Mouse (Mus musculus) thymus, postnatal 10 days (tissue): ENCODE measurements around the gene Thbd.

Experiments used
- DNase-seq, 2 experiments: peaks; one replicate each; pipeline ENCODE4 v3.0.0; 2021; ENCODE audit warnings: low spot score in 2 of 2

Gene Thbd

DNA sequence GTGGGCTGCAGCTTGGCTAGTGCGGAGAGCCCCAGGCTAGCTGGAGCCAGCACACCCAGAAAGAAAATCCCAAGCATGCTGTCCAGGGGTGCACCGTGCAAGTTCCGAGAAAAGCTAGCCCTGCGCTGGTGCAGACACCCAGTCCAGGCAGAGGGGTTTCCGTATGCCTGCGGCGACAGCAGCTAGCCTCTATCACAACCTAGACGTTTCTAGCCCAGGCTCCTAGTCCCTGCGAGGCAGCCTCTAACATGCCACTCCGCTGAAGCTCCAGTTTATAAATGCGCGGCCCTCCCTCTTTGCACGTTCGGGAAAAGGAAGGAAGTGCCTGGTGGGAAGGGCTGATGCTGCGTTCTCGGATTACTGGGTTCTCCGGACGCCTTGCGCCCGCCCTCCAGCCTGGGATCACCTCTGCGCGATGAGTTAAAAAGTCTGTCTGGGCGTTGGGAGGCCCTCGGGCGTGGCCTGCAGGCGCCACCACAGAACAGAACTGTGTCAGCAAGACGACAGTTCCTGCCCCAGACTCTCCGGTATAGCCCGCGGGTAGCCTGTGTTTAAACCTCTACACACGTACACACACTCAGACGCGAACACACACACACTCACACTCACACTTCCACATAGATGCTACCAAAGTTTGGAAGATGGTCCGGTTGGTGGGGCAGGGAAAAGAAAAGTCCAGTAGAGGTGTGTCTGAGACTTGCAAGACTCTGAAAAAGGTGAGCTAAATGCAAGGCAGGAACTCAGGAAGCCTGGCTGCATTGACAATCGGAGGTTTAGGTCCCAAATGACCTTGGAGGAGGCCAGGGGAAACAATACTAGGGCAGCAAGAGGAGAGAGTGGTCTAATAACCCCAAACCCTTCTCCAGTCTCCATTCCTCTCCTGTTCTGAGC lies at the start of gene Thbd:
Gene Thbd (minus strand): TSS at position 319 of the 891 bp plus-strand sequence.
- peak in 1 of 2 experiments; percentile 22 for DNase-seq

DNA sequence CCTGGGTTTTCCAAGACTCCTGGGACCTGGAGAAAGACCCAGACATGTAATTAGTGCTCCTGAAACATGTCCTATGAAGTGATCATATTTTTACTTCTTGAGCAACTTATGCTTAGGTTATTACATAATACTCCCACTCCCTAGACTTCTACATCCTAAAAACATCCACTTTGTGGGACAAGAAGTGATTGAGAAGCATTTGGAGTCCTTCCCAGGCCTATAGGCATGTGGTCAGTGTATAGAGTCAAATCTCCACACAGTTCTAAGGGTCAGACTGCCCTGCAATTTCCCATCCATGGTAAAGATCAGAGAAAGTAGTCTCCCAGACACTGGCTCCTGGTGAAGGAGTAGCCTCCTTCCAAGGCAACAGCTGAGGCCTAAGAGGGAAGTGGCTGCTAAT lies 47.4 kb upstream of the Thbd start:
- DNase-seq = no peak

GRCm38 (mm10) chr2:148454014-148454542 lies 46.1 kb upstream of the Thbd start:
- DNase-seq = no peak

- DNase-seq = no peak
Observed at GRCm38 (mm10) chr2:148453061-148453460, 45.1 kb upstream of the Thbd start.

DNA sequence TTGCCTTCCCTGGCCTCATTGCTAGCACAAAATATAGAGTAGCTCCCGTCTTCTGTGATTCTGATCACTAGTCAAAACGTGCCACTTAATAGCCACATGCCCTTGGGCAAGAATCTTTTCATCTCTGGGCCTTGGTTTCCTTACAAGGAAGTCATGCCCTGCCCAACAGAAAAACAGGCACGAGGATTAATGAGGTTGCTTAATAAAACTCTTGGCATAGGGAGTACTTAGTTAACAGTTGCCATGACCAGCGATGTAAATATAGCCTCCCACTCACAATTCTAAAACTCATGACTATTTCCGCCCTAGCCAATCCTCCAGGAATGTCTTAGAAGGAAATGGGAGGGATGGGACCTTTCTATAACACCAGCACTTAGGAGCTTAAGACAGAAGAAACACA lies 43.5 kb upstream of the Thbd start:
- no peak for DNase-seq

DNA sequence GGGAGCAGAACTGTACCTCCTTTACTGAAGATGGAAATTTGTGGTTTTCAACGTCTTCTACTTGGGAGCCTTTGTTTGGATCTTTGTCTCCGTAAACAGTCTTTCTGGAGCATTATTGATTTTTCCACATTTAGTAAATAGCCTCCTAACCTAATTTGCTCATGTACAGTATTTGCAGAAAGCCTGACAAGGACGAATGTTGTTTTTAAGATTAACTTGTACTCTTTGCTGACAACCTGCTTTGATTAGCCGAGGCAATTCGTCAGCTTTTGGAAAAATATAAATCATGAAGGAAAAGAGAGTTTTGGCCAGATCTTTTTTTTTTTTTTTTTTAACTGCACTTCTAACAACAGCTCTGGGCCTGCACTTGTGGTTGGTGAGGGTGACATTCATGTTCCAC lies 42.6 kb upstream of the Thbd start:
- no peak for DNase-seq

- DNase-seq = no peak
Observed at GRCm38 (mm10) chr2:148449659-148450058, 41.7 kb upstream of the Thbd start.

- DNase-seq = no peak
Observed at GRCm38 (mm10) chr2:148446446-148446845, 38.5 kb upstream of the Thbd start.

DNA sequence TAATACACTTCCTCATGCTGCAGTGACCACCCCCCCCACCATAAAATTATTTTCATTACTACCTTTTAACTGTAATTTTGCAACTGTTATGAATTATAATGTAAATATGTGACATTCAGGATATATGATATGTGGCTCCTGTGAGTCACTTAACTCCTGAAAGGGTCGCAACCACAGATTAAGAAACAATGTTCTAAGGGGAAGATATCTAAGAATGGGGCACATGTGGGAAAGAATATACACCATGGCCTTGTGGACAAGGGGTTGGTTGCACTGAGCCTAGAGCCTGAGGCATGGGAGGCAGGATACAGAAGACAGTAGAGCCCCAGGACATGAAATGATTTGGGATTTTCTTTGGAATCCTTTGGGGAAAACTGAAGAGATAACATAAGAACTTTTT lies 37.6 kb upstream of the Thbd start:
- DNase-seq = no peak

DNA sequence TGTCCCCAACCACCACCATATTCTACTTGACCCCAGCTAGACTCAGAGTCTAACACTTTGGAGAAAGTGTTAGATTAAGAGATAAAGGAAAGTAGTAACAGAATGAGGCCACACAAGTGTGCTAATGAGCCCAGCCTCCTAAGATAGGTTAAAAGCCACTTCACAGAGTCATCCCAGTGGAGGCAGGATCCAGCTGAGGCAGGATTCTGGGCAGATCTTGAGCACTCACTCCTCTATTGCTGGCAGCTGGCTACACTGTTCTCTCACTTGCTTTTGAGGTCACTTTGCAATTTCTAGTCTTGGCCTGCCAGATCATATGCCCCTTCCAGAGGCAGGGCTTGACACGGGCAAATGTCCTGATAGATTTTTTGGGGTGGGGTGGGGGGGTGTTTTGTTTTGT lies 36.5 kb upstream of the Thbd start:
- DNase-seq = no peak

DNA sequence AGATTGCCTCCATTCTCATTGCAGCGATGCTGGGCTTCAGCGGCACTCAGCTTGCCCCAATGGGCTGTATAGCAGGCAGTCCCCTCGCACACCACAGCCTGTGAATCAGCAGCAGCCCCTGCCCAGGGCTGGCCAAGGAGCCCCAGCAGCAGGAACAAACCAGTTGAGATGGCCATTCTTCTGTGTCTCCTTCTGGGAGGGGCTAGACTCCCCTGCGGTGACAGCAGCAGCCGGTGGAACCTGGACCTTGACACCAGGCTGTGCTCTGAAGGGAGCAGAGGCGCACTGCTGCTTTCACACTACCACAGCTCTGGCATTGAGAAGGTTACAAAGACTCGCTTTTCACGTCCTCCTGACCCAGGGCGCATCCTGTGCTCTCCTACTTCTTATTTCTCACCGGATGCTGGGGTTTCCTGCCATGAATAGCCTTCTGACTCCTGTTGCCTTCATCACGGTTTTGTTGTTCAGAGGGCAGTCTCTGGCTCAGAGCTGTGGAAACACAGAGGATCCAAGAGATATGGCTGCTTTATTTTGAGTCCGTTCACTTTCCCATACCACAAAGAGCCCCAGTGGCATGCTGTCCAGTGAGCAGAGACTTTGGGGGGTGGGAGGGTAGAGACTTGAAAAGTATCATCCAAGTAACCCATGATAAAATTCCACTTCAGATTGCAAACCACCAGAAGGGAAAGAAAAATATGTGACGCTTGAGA lies 35.4 kb upstream of the Thbd start, which contains the start of gene Cd93:
Gene Cd93 (minus strand): TSS at position 315 of the 710 bp plus-strand sequence.
- peak; percentile 13 to 27 for DNase-seq

GRCm38 (mm10) chr2:148442710-148443109 lies 34.7 kb upstream of the Thbd start:
- DNase-seq = peak in 1 of 2 experiments; percentile 4

DNA sequence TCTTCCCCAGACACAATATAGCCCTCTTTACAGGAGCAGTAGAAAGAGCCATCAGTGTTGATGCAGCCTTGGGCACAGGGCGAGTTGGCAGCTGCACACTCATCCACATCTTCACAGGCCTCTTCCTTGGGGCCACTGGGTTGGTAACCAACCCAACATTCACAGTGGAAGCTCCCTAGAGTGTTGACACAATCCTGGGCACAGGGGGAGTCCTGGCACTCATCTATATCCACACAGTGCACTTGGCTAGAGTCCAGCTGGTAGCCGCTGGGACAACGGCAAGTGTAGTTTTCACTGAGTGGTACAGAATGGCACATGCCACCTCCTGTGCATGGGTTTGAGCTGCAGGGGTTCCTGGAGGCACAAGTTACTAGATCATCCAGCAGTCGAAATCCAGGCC lies 34.2 kb upstream of the Thbd start:
- peak; percentile 4 to 13 for DNase-seq

GRCm38 (mm10) chr2:148441421-148441820 lies 33.4 kb upstream of the Thbd start:
- DNase-seq = no peak

GRCm38 (mm10) chr2:148439691-148440276 lies 31.8 kb upstream of the Thbd start:
- no peak for DNase-seq

GRCm38 (mm10) chr2:148436285-148436684 lies 28.3 kb upstream of the Thbd start:
- no peak for DNase-seq

DNA sequence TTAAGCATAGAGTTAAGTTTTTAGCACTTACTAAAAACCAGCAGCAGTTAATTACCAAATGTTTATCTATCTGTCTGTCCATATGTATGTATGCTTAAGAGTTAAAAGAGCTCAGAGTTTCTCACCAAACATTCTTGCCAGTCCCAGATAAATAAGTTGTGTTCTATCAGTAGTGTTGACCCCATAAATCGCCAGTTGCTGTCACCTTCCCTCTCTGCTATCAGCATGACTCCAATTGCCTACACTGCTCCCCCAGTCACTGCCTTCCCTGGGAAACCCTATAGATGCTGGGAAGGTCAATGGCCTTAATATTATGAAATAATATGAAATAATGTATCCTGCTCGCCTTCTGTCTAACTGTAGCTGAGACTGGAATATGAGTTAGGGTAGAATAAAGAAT lies 24.4 kb upstream of the Thbd start:
- no peak for DNase-seq

DNA sequence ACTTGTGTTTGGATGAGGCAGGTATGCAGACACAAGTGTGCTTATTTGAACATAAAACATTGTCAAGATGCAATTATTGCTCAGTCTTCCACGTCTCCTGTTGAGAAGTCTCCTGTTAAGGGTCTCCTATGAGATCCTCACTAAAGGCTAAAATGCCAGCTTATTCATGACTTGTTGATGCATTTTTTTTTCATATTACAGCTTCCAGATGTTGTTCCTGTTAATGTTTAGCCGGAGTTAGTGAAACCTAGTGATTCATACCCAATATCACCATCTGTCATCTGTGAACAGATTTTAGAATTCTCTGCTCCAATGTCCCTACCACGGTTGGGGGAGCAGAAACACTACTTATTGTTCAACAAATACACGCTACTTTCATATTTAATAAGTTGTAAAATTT lies 23.0 kb upstream of the Thbd start:
- no peak for DNase-seq

DNA sequence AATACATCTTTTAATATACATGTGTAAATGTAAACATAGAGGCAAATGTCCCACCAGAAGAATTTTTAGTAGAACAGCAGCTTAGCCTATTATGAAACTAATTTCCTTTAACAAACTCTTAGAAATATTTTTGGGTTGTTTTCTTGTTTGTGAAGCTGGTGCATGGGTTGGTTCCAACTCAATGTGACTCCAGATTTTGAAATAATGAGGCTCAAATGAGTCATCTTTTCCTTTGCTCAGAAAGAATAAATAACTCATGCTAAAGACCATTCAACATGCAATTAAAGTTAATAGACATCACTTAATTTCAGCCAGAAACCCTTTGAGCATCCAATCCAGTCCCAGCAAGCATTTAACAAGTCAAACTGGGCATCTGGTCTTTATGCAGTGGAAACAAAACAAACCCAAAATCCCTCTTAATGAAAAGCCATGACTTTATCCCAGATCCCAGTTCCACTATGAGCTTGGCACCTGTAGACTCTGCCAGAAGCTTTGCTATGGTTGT lies 21.1 kb upstream of the Thbd start:
- no peak for DNase-seq

DNA sequence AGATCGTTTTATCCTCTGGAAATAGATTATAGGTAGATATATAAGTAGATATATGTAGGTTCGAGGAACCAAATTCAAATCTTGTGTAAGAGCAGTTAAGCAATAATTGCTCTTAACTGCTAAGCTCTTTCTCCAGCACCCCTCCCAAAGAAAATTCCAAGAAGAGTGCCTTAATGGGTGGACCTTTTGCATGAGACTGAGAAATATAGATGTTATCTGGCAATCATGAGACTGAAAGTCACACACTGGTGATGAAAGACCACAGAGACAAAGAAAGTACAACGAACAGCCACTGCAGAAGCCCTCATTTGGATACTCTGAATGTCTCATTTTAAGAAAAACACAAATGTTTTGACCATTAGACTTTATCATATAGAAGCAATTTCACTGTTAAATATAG lies 20.5 kb upstream of the Thbd start:
- no peak for DNase-seq

DNA sequence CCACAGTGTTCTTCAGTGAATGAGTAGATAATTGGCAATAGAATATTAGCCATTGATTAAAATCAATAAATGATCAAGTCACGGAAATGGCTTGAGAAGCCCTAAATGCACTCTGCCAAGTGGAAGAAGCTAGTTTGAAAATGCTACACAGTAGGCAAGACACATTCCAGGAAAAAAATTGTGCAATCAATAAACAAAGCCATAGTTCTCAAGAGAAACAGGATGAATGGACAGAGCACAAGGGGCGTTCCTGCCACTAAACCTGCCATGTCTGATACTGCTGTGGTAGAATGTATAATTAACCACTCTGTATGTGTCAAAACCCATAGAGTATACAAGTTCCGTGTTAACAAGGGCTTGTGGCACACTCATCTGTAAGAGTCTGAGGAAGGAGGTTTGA lies 19.6 kb upstream of the Thbd start:
- DNase-seq = no peak

GRCm38 (mm10) chr2:148425709-148426382 lies 17.9 kb upstream of the Thbd start:
- DNase-seq = no peak
